Mouse (Mus musculus) limb, embryonic 11.5 days (tissue): ENCODE data around the gene Bmp8b. TPM values are rescaled to one million over a fixed set of nuclear protein-coding genes. Genes with fewer than 3 reads are reported as not detected.

Experiments
- ATAC-seq: fragments of 200-750 bp; cut with Nextera tagmentation; 2 replicates; pipeline ENCODE4 v1.8.0; 2017; ENCODE audit warnings: low read depth; ENCODE audit not compliant: insufficient number of reproducible peaks, low FRiP score, low TSS enrichment
- DNase-seq: peaks from one replicate; pipeline ENCODE4 v3.0.0-alpha.2; 2015; ENCODE audit warnings: low spot score
- H3K27ac ChIP-seq: fragments of 300-500 bp; sonication (generic); replicated peaks from 2 replicates; pipeline ENCODE4 v1.5.1; 2014; ENCODE audit warnings: low read depth, mild to moderate bottlenecking, low read length
- H3K27me3 ChIP-seq: fragments of 300-500 bp; sonication (generic); 2 replicates; pipeline ENCODE4 v1.6.1; 2014; ENCODE audit warnings: mild to moderate bottlenecking, low read length, mixed read lengths; ENCODE audit not compliant: control insufficient read depth, insufficient read depth
- H3K36me3 ChIP-seq: fragments of 300-500 bp; sonication (generic); 2 replicates; pipeline ENCODE4 v1.6.1; 2014; ENCODE audit warnings: mild to moderate bottlenecking, low read length, moderate library complexity, mixed read lengths; ENCODE audit not compliant: control insufficient read depth, insufficient read depth
- H3K4me1 ChIP-seq: fragments of 300-500 bp; sonication (generic); 2 replicates; pipeline ENCODE4 v1.6.1; 2014; ENCODE audit warnings: low read length, mixed read lengths; ENCODE audit not compliant: control insufficient read depth, insufficient read depth
- H3K4me2 ChIP-seq: fragments of 300-500 bp; sonication (generic); 2 replicates; pipeline ENCODE4 v1.6.1; 2014; ENCODE audit warnings: low read depth, mild to moderate bottlenecking, moderate library complexity; ENCODE audit not compliant: severe bottlenecking
- H3K4me3 ChIP-seq: fragments of 300-500 bp; sonication (generic); 2 replicates; pipeline ENCODE4 v1.5.1; 2014; ENCODE audit warnings: low read depth, low read length
- H3K9ac ChIP-seq: fragments of 300-500 bp; sonication (generic); 2 replicates; pipeline ENCODE4 v1.6.1; 2014; ENCODE audit warnings: mild to moderate bottlenecking, low read length
- H3K9me3 ChIP-seq: fragments of 300-500 bp; sonication (generic); 2 replicates; pipeline ENCODE4 v1.6.1; 2016; ENCODE audit warnings: low read length; ENCODE audit not compliant: control insufficient read depth
- WGBS: fragments of 180-500 bp; shearing (Covaris S2); extraction: QIAGEN DNeasy Blood & Tissue Kit; methylation state at CpG from one replicate; pipeline ENCODE4 v1.1.7; 2014; 5-methylcytosine and 5-hydroxymethylcytosine counted together
- polyA plus RNA-seq: library from polyadenylated mRNA; unstranded; fragments of >200 nt; fragmentation: Nextera tagmentation; extraction: Ambion mirVana; gene quantifications from 2 replicates; pipeline ENCODE4 v1.2.1, GENCODE M21; 2014

Gene Bmp8b
- polyA plus RNA-seq, 1 experiment from 2014 or later: 0.17 TPM

DNA sequence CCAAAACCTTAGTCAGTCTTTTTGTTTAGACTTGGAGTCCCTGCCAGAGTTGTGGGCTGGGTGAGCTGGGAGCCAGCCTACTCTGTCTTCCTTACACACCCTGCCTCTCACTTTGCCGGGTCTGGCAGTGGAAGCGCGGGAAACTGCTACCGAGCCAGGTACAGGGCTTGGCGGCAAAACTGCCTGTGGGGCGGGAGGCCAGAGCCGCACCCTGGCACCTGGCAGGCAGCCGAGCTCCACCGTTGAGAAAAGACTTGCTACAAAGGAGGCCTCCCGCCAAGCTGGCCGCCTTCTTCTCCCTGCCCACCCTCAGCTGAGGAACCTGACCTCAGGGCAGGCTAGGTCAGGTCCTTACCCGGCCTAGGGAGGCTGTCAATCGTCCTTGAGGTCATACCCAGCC is 24.2 kb upstream of the Bmp8b start:
- WGBS: 36% methylated on average over 13 of the region's 13 CpGs
- no peaks in the 10 kb centered on the region for H3K9me3 ChIP-seq
- no peak overlapping the region for H3K27ac ChIP-seq
- DNase-seq: no peak
- H3K27me3 ChIP-seq: no peaks in the 10 kb centered on the region
- no peaks in the 10 kb centered on the region for H3K36me3 ChIP-seq
- H3K4me1 ChIP-seq: no peaks in the 10 kb centered on the region
- no peak for ATAC-seq
- no peak overlapping the region for H3K4me2 ChIP-seq
- no peak overlapping the region for H3K4me3 ChIP-seq
- H3K9ac ChIP-seq: no peak overlapping the region

DNA sequence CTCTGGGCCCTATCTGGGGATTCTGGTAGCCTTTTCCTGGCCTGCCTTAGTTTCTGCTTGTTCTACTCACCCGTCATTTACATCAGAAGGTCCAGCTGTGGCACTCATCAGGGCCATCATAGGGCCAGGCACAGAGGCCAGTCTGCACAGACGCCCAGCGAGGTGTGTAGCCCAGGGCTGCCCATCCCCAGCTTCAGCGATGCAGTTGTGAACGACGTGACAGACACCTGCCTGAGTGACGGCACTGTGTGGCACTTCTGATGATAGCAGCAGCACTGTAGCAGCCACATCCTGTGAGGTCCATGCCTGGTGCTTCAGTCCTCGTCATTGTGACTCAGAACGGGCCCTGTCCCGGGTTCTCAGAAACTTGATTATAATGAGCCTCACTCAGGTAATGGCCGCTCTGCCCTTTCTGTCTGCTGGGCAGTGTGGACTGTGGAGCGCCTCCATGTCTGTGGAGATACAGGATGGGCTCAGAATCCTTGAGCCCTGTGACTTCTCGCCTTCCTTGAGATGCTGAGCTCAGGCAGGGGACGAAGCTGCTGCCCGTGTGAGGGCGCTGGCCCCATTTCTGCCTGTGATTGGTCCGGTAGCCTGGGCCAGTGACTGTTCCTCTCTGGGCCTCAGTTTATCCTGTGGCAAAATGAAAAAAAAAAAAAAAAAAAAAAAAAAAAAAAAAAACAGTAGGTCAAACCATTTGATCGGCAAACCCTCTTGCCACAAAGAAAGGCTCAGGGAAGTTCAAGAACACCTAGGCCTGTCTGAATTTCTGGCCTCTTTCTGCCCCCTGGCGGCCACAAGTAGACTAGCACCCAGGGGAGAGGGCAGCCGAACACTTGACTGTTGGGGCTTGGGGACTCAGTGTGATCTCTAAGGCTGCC is 22.4 kb upstream of the Bmp8b start:
- no peaks in the 10 kb centered on the region for H3K4me1 ChIP-seq
- no peaks in the 10 kb centered on the region for H3K36me3 ChIP-seq
- no peak overlapping the region for H3K4me2 ChIP-seq
- no peak overlapping the region for H3K4me3 ChIP-seq
- no peak overlapping the region for H3K9ac ChIP-seq
- no peaks in the 10 kb centered on the region for H3K27me3 ChIP-seq
- WGBS: 72% methylated on average over 20 of the region's 20 CpGs
- no peaks in the 10 kb centered on the region for H3K9me3 ChIP-seq
- no peak overlapping the region for H3K27ac ChIP-seq
- ATAC-seq: 0 out of 2 replicates have a peak, but pooled peaks have one; percentile 40
- peak; percentile 78 for DNase-seq

DNA sequence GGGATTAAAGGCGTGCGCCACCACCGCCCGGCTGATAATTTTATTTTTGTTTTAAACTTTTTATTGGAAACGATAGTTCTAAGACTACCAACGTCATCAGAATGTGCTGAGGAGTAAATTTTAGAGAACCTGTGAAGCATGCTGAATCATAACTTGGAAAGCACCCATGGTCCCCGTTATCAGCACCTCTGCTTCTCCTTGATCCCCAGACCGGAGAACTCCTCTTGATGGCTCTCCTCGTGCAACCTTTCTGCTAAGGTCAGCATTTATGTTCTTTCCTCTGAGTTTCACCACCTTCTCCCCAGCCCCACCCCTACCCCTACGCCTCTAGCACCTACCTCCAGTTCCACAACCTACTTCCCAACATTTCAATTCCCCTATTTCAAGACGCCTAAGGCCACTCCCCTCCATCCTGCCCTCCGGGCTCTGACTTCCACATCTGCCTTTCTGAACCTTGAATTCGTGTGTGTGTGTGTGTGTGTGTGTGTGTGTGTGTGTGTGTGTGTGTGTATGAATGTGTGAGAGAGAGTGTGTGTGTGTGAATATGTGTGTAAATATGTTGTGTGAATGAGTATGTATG is 21.6 kb upstream of the Bmp8b start:
- ATAC-seq (no peak), DNase-seq (no peak)
- Histone ChIP-seq H3K36me3 (no peaks in the 10 kb centered on the region), H3K4me1 (no peaks in the 10 kb centered on the region), H3K4me3 (no peak overlapping the region), H3K9me3 (no peaks in the 10 kb centered on the region), H3K9ac (no peak overlapping the region), H3K27ac (no peak overlapping the region), H3K4me2 (no peak overlapping the region), H3K27me3 (no peaks in the 10 kb centered on the region)
- WGBS: 66% methylated on average over 13 of the region's 13 CpGs

DNA sequence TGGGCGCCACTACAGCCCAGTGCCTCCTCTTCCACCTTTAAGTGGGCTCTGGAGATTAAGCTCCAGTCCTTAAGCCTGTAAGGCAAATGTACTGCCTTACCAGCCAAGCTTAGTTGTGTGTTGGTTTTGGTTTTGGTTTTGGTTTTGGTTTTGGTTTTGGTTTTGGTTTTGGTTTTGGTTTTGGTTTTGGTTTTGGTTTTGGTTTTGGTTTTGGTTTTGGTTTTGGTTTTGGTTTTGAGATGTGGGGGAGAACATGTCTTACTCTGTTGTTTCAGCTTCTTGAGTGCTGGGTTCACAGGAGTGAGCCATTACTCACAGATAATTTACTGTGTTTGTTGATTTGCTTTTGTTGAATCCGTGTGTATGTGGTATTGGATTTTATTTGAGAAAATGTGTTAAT is 19.7 kb upstream of the Bmp8b start:
- no peak overlapping the region for H3K4me2 ChIP-seq
- WGBS: 67% methylated on average over 2 of the region's 2 CpGs
- no peaks in the 10 kb centered on the region for H3K36me3 ChIP-seq
- no peak overlapping the region for H3K4me3 ChIP-seq
- no peaks in the 10 kb centered on the region for H3K27me3 ChIP-seq
- H3K9ac ChIP-seq: no peak overlapping the region
- no peaks in the 10 kb centered on the region for H3K4me1 ChIP-seq
- ATAC-seq (no peak), DNase-seq (no peak)
- no peak overlapping the region for H3K27ac ChIP-seq
- no peaks in the 10 kb centered on the region for H3K9me3 ChIP-seq

DNA sequence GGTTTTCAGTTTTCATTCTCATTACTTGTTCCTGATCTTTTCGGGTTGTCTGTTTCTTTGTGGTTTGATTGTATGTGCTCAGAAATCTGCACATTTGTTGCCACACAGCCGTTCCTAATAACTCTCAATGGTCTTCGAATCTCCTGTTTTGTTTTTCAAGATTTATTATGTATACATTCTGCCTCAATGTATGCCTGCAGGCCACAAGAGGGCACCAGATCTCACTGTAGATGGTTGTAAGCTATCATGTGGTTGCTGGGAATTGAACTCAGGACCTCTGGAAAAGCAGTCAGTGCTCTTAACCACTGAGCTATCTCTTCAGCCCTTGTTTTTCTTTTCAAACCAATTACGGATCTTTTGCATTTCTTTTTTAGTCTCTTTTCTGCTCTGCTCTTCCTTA is 18.6 kb upstream of the Bmp8b start:
- Histone ChIP-seq H3K36me3 (no peaks in the 10 kb centered on the region), H3K4me3 (no peak overlapping the region), H3K4me2 (no peak overlapping the region), H3K27ac (no peak overlapping the region), H3K9me3 (no peaks in the 10 kb centered on the region), H3K27me3 (no peaks in the 10 kb centered on the region), H3K4me1 (no peaks in the 10 kb centered on the region), H3K9ac (no peak overlapping the region)
- DNase-seq (no peak), ATAC-seq (no peak)
- WGBS: 87% methylated on average over 4 of the region's 4 CpGs

DNA sequence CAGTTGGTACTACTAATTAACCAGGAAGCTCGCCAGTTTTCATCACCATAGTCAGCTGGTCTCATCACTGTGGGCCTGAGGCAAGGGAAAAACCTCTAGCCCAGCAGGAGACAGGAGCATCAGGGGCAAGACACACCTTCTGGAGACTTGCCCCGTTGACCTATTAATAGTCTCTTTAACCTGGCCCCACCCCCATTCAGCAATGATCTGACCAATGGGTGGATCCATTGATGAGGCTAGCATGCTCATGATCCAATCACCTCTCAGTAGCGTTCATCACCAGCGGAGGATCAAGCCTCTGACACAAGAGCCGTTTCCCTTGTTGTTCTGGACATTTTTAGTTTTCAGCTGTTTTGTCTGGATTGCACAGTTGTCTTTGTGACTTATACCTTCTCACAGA is 12.3 kb upstream of the Bmp8b start:
- H3K4me3 ChIP-seq: no peak overlapping the region
- H3K9ac ChIP-seq: no peak overlapping the region
- no peak overlapping the region for H3K27ac ChIP-seq
- DNase-seq (no peak), ATAC-seq (no peak)
- H3K9me3 ChIP-seq: no peaks in the 10 kb centered on the region
- no peak overlapping the region for H3K4me2 ChIP-seq
- no peaks in the 10 kb centered on the region for H3K36me3 ChIP-seq
- no peaks in the 10 kb centered on the region for H3K27me3 ChIP-seq
- no peaks in the 10 kb centered on the region for H3K4me1 ChIP-seq
- 57% methylated on average over 5 of the region's 5 CpGs for WGBS

DNA sequence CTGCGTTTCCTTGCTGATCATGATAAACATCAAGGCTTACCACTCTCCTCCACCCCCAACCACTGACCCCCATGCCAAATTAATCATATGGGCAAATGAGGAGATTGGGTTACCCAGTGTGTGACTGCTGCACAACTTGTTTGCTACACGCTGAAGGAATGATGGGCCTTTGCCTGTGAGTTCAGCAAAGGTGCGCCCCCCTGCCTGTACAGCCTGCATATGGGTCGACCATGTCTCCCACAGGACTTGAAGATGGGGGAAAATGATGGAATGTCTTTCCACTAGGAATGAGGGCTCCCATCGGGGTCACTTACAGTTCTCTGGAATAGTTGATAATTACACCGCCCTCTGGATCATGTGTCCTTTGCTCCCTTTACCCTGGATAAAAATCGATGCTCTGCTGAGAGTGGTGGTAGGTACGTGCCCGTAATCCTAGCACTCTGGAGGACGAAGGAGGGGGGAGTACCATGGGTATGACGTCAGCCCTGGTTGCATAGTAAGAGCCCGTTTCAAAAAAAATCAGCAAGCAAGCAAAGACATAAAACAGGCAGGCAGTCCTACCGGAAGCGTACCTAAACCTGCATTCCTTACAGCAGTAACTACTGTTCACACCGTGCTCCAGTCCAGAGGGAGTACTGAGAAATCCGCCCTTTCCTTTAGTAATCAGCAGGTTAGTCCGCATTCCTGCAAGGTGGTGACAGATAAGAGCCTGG is 11.7 kb upstream of the Bmp8b start:
- no peak for DNase-seq
- no peak overlapping the region for H3K4me3 ChIP-seq
- 54% methylated on average over 17 of the region's 17 CpGs for WGBS
- H3K9me3 ChIP-seq: no peaks in the 10 kb centered on the region
- no peak overlapping the region for H3K9ac ChIP-seq
- H3K4me1 ChIP-seq: no peaks in the 10 kb centered on the region
- no peak overlapping the region for H3K4me2 ChIP-seq
- peak; percentile 77 for ATAC-seq
- no peaks in the 10 kb centered on the region for H3K27me3 ChIP-seq
- H3K36me3 ChIP-seq: no peaks in the 10 kb centered on the region
- no peak overlapping the region for H3K27ac ChIP-seq

DNA sequence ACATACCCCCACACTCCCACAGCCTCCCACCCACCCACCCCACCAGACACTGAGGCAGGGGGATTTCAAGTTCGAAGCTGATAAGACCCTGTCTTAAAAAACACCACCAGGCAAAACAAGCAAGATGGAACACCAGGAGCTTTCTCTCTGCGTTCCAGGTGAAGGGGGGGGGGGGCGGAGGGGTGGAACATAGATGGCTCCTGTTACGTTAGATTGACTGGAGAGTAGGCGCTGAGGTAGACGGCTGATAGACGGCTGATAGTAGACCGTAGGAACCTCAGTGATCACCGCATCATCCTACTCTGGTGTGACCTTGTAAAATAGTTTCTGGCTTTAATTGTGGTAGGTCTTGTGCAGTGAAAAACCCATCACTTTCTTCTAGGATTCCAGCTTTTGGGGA is 11.1 kb upstream of the Bmp8b start:
- ATAC-seq: no peak
- no peaks in the 10 kb centered on the region for H3K9me3 ChIP-seq
- DNase-seq: no peak
- no peaks in the 10 kb centered on the region for H3K27me3 ChIP-seq
- WGBS: 56% methylated on average over 9 of the region's 9 CpGs
- no peak overlapping the region for H3K4me3 ChIP-seq
- no peak overlapping the region for H3K4me2 ChIP-seq
- no peak overlapping the region for H3K9ac ChIP-seq
- H3K27ac ChIP-seq: no peak overlapping the region
- no peaks in the 10 kb centered on the region for H3K36me3 ChIP-seq
- H3K4me1 ChIP-seq: no peaks in the 10 kb centered on the region
